Mouse (Mus musculus) G1E (cell line): ENCODE results near the gene Apmap. TPM values are rescaled to one million over a fixed set of nuclear protein-coding genes. Genes with fewer than 3 reads are reported as not detected.

Source experiments
- ATAC-seq: 2 replicates; pipeline ENCODE4 v1.8.0; 2016; ENCODE audit warnings: mild to moderate bottlenecking; ENCODE audit not compliant: insufficient number of reproducible peaks, poor library complexity, low FRiP score, severe bottlenecking; ENCODE audit errors: extremely low read depth
- DNase-seq: peaks from one replicate; pipeline ENCODE4 v3.0.0; 2012; ENCODE audit warnings: low spot score
- H3K27me3 ChIP-seq: 2 replicates; pipeline ENCODE4 v1.6.1; 2012; ENCODE audit warnings: mild to moderate bottlenecking, low read length, inconsistent platforms; ENCODE audit not compliant: insufficient read depth
- H3K36me3 ChIP-seq: replicated peaks from 2 replicates; pipeline ENCODE3; 2012; ENCODE audit warnings: mild to moderate bottlenecking, inconsistent platforms
- H3K4me1 ChIP-seq: 2 replicates; pipeline ENCODE4 v1.6.1; 2012; ENCODE audit warnings: low read depth, low read length, inconsistent platforms, mixed read lengths; ENCODE audit not compliant: insufficient read depth
- H3K4me3 ChIP-seq: 2 replicates; pipeline ENCODE4 v1.5.1; 2012; ENCODE audit warnings: low read depth, mild to moderate bottlenecking, inconsistent platforms, low read length, moderate library complexity, mixed read lengths
- H3K9me3 ChIP-seq: replicated peaks from 2 replicates; pipeline ENCODE4 v1.6.1; 2012; ENCODE audit warnings: inconsistent platforms
- CTCF ChIP-seq: IDR thresholded peaks from 2 replicates; pipeline ENCODE4 v1.5.1; 2012; ENCODE audit warnings: low read depth, low read length, inconsistent platforms, mixed read lengths
- GATA1 ChIP-seq: IDR thresholded peaks from 2 replicates; pipeline ENCODE4 v1.6.1; 2012; ENCODE audit warnings: borderline replicate concordance, low read length, inconsistent platforms, mixed read lengths
- GATA2 ChIP-seq: IDR thresholded peaks from 2 replicates; pipeline ENCODE4 v1.6.1; 2012; ENCODE audit warnings: low read depth, low read length, inconsistent platforms, borderline replicate concordance
- POLR2AphosphoS5 ChIP-seq: IDR thresholded peaks from 2 replicates; pipeline ENCODE4 v1.6.1; 2012; ENCODE audit warnings: low read depth, low read length, inconsistent platforms; ENCODE audit not compliant: insufficient replicate concordance
- TAL1 ChIP-seq: conservative IDR thresholded peaks from 2 replicates; pipeline ENCODE4 v1.6.1; 2012; ENCODE audit warnings: low read depth, low read length, inconsistent platforms, mixed read lengths
- polyA plus RNA-seq: library from polyadenylated mRNA; stranded (reverse); fragments of >175 nt; gene quantifications from 2 replicates; pipeline ENCODE4 v1.2.3, GENCODE M21; 2012
- total RNA-seq, 2 experiments: library from RNA; stranded (forward) in 1 of 2; stranded (reverse) in 1 of 2; fragments of 200-1000 nt in 1 of 2; fragments of >200 nt in 1 of 2; fragmentation: Nextera tagmentation in 1 of 2; gene quantifications; 2 replicates each; pipeline ENCODE4 v1.2.3; 2014 to 2017

Apmap gene
- total and polyA plus RNA-seq, 3 experiments: 15.1 to 37.7 (median 31.5) TPM

DNA sequence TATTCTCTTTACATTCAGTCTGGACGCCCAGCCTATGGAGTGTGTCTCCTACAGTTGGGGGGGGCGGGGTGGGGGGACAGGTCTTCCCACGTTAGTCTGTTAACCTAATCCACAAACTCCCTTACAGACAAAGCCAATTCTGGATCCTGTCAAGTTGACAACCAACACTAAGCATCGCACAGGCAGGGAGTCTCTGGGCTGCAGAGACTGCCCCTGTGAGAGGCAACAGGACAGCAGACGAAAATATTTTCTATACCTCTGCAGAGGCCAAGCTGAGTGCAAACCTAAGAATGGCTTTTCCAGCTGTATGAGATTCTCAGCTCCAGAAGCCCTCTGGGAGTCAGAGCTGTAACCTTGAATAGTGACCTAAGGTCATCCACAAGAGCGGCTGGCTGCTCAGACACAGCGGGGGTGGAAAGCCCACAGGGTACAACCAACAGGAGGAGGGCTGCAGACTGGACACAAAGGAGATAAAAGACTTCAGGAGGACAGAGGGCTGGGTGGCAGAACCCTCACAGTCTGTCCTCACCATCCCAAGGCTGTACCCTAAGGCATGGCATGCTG, 42.2 kb upstream of the Apmap start:
- peaks cover 82% of the 10 kb centered on the region for H3K4me1 ChIP-seq
- TF ChIP-seq GATA1: no peak
- TF ChIP-seq GATA2: no peak
- TF ChIP-seq CTCF: no peak
- TF ChIP-seq TAL1: no peak
- TF ChIP-seq POLR2AphosphoS5: no peak
- no peak for DNase-seq
- H3K4me3 ChIP-seq: no peak overlapping the region
- no peaks in the 10 kb centered on the region for H3K27me3 ChIP-seq
- H3K36me3 ChIP-seq: peaks cover 79% of the 10 kb centered on the region
- no peaks in the 10 kb centered on the region for H3K9me3 ChIP-seq
- ATAC-seq: no peak

DNA sequence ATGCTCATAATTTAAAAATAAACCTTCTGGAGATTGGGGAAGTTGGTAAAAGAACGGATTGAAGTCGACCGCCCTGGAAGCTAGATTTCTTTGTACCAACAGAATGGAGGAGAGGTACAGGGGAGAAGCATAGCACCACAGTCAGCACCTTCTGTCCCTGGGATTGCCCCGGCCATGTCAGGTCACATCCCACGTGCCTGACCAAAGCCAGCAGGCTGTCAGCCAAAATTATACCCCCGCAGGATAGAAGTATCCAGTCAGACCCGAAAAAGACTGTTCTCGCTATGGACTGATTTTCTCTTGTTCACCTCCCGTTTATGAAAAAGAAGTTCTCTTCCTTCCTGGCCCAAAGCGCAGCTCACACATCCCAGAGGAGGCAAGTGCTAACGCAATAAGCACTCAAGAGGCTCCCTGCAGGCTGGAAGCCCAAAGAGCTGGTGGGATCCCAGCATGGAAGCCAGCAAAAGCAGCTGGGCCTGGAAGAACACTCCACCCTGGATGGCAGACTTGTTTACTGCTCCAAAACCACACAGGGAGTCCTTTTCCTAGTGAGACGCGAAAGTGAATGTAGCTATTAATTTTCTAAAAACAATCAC, 40.0 kb upstream of the Apmap start:
- Histone ChIP-seq H3K4me1 (peaks cover 88% of the 10 kb centered on the region), H3K27me3 (no peaks in the 10 kb centered on the region), H3K4me3 (no peak overlapping the region; the same call in 1 of the 2 replicates), H3K9me3 (no peaks in the 10 kb centered on the region), H3K36me3 (peaks cover 78% of the 10 kb centered on the region)
- DNase-seq (no peak), ATAC-seq (no peak)
- TF ChIP-seq GATA1: no peak
- no peak for TF ChIP-seq TAL1
- no peak for TF ChIP-seq POLR2AphosphoS5
- no peak for TF ChIP-seq GATA2
- no peak for TF ChIP-seq CTCF

- ATAC-seq: no peak
These were observed 39.4 kb upstream of the Apmap start for GRCm38 (mm10) chr2:150647681-150648299.

DNA sequence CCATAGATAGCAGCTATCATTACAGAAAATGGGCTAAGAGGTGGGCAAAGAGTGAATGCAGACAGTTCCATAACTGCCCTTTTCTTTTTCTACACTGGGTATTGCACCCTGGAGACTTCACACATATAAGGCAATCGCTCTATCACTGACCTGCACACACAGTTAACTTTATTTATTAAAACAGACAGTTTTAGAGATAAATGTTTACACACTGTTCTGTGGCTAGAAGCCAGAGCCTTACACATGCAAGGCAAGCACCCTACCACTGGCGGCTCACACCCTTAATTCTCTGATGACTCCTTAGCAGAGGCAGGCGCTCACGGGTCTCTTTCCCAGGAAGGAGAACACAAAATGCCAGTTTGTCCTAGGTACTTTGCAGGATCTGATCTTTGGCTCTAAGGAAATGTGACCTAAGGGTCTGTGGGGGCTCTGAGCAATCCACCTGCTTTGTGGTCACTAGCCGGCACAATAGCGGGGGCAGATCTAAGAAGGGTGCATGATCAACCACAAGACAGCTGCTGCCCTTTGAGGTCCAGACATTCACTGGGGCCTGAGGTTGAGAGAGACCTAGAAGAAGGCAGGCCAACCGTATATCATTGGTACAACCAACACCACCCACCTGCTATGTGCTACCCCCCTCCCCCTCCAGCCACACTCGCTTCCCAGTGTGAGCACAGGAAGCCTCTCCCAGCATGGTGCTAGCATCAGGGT, 38.2 kb upstream of the Apmap start:
- H3K4me1 ChIP-seq: peaks cover 89% of the 10 kb centered on the region
- ATAC-seq (peak; percentile 61), DNase-seq (peak; percentile 18)

More at GRCm38 (mm10) chr2:150647681-150648299, 39.4 kb upstream of the Apmap start:
- H3K4me3 ChIP-seq: no peak overlapping the region; the same call in 1 of the 2 replicates
- peaks cover 78% of the 10 kb centered on the region for H3K36me3 ChIP-seq
- H3K27me3 ChIP-seq: no peaks in the 10 kb centered on the region
- no peaks in the 10 kb centered on the region for H3K9me3 ChIP-seq
- H3K4me1 ChIP-seq: peaks cover 82% of the 10 kb centered on the region
- TF ChIP-seq GATA2: no peak
- TF ChIP-seq POLR2AphosphoS5: no peak
- no peak for TF ChIP-seq GATA1
- no peak for TF ChIP-seq TAL1
- TF ChIP-seq CTCF: no peak
- no peak for DNase-seq

DNA sequence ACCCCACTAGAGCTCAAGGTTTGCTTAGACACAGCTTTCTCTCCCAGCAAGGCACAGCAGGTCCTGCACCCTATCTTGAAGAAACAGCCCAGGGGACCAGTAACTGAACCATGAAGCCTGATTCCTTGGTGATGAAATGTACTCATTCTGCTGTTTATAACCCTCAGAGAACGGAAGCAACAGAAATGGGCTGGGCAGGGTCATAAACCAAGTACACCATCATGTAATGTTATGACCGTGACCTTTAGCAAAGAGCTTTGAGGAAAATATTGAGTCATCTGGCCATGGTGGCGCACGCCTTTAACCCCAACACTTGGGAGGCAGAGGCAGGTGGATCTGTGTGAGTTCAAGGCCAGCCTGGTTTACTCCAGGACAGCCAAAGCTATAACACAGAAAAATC, 36.9 kb upstream of the Apmap start:
- DNase-seq: no peak
- Histone ChIP-seq H3K4me3 (no peak overlapping the region), H3K36me3 (peaks cover 85% of the 10 kb centered on the region), H3K27me3 (no peaks in the 10 kb centered on the region), H3K9me3 (no peaks in the 10 kb centered on the region), H3K4me1 (peaks cover 81% of the 10 kb centered on the region)
- TF ChIP-seq POLR2AphosphoS5 (no peak), CTCF (no peak), TAL1 (no peak), GATA1 (no peak), GATA2 (no peak)
- no peak for ATAC-seq

More for the DNA sequence above, 38.2 kb upstream of the Apmap start:
- H3K27me3 ChIP-seq: no peaks in the 10 kb centered on the region
- H3K4me3 ChIP-seq: peak overlapping the region; percentile 58; the same call in 1 of the 2 replicates
- H3K9me3 ChIP-seq: no peaks in the 10 kb centered on the region
- TF ChIP-seq TAL1 (peak; percentile 45), CTCF (no peak), POLR2AphosphoS5 (no peak), GATA1 (no peak)
- H3K36me3 ChIP-seq: peaks cover 86% of the 10 kb centered on the region

DNA sequence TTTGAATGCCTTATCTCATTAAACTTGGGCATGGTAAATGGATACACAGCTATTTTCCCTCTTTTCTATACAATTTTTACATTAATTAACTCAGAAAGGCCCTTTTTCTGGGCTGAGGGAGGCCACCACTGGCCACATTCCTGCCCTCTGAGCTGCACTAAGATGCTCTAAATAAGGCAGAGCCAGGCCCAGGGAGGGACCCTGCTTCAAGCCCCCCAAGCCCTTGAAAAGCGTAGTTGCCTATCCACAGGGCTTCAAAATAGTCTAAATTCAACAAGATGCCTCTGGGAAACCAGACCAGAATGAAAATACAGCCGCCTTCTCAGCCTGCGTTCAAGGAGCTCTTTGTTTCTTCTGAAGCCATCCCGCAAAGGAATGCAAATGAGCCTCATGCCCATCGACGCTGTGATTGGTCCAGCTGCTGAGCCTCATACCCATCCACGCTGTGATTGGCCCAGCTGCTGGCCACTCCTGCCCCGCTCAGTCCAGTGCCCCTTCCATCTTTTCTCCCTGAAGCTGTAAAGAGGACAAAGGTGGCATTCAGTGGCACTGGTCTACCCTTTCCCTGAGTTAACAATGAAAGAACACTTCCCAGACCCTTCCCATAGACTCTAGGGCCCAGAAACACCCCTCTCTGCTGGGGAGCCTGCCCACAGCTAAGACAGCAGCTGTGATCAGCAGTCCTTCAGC, 35.5 kb upstream of the Apmap start:
- ATAC-seq: no peak

More for the DNA sequence above, 35.5 kb upstream of the Apmap start:
- TF ChIP-seq GATA2 (no peak), CTCF (no peak), GATA1 (no peak), TAL1 (no peak), POLR2AphosphoS5 (no peak)
- Histone ChIP-seq H3K4me1 (peaks cover 68% of the 10 kb centered on the region), H3K4me3 (no peak overlapping the region), H3K27me3 (no peaks in the 10 kb centered on the region), H3K36me3 (peaks cover 85% of the 10 kb centered on the region), H3K9me3 (no peaks in the 10 kb centered on the region)
- DNase-seq: no peak
